In the genomic region with DNA sequence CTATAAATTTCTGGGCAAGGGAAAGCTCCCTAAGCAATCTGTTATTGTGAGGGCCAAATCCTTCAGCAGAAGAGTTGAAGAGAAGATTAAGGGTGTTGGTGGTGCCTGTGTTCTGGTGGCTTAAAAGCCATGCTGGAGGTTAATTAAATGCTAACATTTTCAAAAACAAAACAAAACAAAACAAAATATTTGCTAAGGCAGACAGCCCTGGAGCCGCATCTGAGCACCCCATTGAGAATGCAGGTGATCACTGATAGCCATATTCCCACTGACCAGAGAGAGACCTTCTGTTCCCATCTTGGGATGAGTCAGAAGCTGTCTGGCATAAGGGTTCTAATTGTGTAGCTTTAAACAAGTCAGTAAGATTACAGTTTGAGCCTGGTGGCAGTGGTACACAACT, we compare ENCODE assay signal across 18 mouse cellular contexts. TPM values are rescaled to one million over a fixed set of nuclear protein-coding genes. Genes with fewer than 3 reads are reported as not detected.
A peak's percentile ranks its signal among the peaks of the same experiment; 100 is the strongest.
DNase-seq lines count a peak whose midpoint lies in the region; ATAC-seq lines count a peak whose summit lies in the region.
"Had no signal": no experiment of that assay in that cellular context is flagged by ENCODE, and none has a peak within 500 bp of the region (broad histone marks: within the 10 kb centered on the region; RNA-seq: fewer than 3 reads in every experiment).

No protein-coding gene starts in this region.

- H3K27ac ChIP-seq in embryonic facial prominence, embryonic 14.5 days (replicated peaks; ENCODE audit: low read depth, low read length): peak overlapping the region; percentile 77; the same call in 1 of the 2 replicates
- H3K27ac ChIP-seq in limb, embryonic 10.5 days: peak overlapping the region; percentile 80; the same call in 1 of the 2 replicates
- H3K27ac ChIP-seq: layer of hippocampus, adult 2 months had no signal

- H3K9me3 ChIP-seq in embryonic facial prominence, embryonic 14.5 days (ENCODE audit: control insufficient read depth, low read length): no peaks in the 10 kb centered on the region
- no peaks in the 10 kb centered on the region for H3K9me3 ChIP-seq in limb, embryonic 10.5 days (replicated peaks)

- no peaks in the 10 kb centered on the region for H3K36me3 ChIP-seq in embryonic facial prominence, embryonic 14.5 days (ENCODE audit: control insufficient read depth, insufficient read depth, low read length)
- H3K36me3 ChIP-seq in limb, embryonic 10.5 days: no peaks in the 10 kb centered on the region

- no peaks in the 10 kb centered on the region for H3K27me3 ChIP-seq in embryonic facial prominence, embryonic 14.5 days (replicated peaks; ENCODE audit: control insufficient read depth, insufficient read depth, low read length)
- H3K27me3 ChIP-seq in limb, embryonic 10.5 days (ENCODE audit: low read depth, poor library complexity, severe bottlenecking): no peaks in the 10 kb centered on the region

- H3K4me3 ChIP-seq in embryonic facial prominence, embryonic 14.5 days (ENCODE audit: low read depth, low read length): no peak overlapping the region
- H3K4me3 ChIP-seq in limb, embryonic 10.5 days: no peak overlapping the region
- H3K4me3 ChIP-seq: layer of hippocampus, adult 2 months; myocyte had no signal

- ATAC-seq in embryonic facial prominence, embryonic 14.5 days (ENCODE audit: low read depth): no peak
- ATAC-seq: activated CD4-positive, CD25-positive, alpha-beta regulatory T cell, adult 4 months; Patski had no signal

- H3K4me1 ChIP-seq in embryonic facial prominence, embryonic 14.5 days (ENCODE audit: control insufficient read depth, insufficient read depth, low read length): peaks cover 15% of the 10 kb centered on the region
- H3K4me1 ChIP-seq in limb, embryonic 10.5 days: peaks cover 20% of the 10 kb centered on the region

- DNase-seq in heart, adult 11 months: peak; percentile 33
- no peak for DNase-seq in heart, postnatal 25 days (ENCODE audit: low spot score)
- DNase-seq in brain, adult 2 months (ENCODE audit: low read depth, low spot score): peak; percentile 89
- no peak for DNase-seq in embryonic facial prominence, embryonic 14.5 days (ENCODE audit: low spot score)
- peak; percentile 21 for DNase-seq in limb, embryonic 10.5 days (ENCODE audit: low spot score)
- DNase-seq in left cerebral cortex, postnatal 14 days (ENCODE audit: low spot score in 2 of 2): no peak
- no peak for DNase-seq in spleen, postnatal 10 days (ENCODE audit: low spot score in 2 of 2)
- DNase-seq: adrenal gland, postnatal 25 days; heart, adult 18-20 months; lung, adult 18-20 months; lung, postnatal 4 days; right cerebral cortex, adult 18-20 months; thymus, adult 18-20 months had no signal

- WGBS in embryonic facial prominence, embryonic 14.5 days: 76% methylated on average over 1 of the region's 1 CpGs
- 88% methylated on average over 1 of the region's 1 CpGs for WGBS in limb, embryonic 10.5 days

- intact Hi-C loops in heart, postnatal 25 days (cut with DNase I): no loop called here
- intact Hi-C loops in left cerebral cortex, postnatal 14 days (cut with DNase I): no loop called here

- H3K9ac ChIP-seq in embryonic facial prominence, embryonic 14.5 days (ENCODE audit: low read depth, low read length): no peak overlapping the region

- no peak overlapping the region for H3K4me2 ChIP-seq in embryonic facial prominence, embryonic 14.5 days (ENCODE audit: low read depth, low read length)
- H3K4me2 ChIP-seq: midbrain, embryonic 11.5 days had no signal

RNA-seq across cellular contexts. Expression of a gene that starts 19.9 kb away (rescaled TPM):
- total RNA-seq in heart, postnatal 25 days (2021): 1 to 10 TPM; 4.5 to 5.8 TPM
- 34.8 and 43.6 TPM in 2 replicates for polyA plus RNA-seq in embryonic facial prominence, embryonic 14.5 days (2014; fragmentation: Nextera tagmentation; extraction: Ambion mirVana)
- 20.0 and 38.3 TPM in 2 replicates for polyA plus RNA-seq in limb, embryonic 10.5 days (2016; fragmentation: Nextera tagmentation; extraction: Ambion mirVana)
- 10 to 100 TPM; 19.5 to 23.9 TPM for total RNA-seq in left cerebral cortex, postnatal 14 days (2021)

Comparison
In these comparisons a context has a peak if more than half of its experiments do, and no peak if none do; other contexts are left out.
1. DNase-seq: peak in heart, adult 11 months (single experiment), brain, adult 2 months (single experiment) and limb, embryonic 10.5 days (single experiment); none in heart, postnatal 25 days (single experiment), embryonic facial prominence, embryonic 14.5 days (single experiment), left cerebral cortex, postnatal 14 days (0 of 2) and spleen, postnatal 10 days (0 of 2).